Mouse (Mus musculus) embryonic facial prominence, embryonic 14.5 days (tissue): Measurements from ENCODE around the gene Ism2. TPM values are rescaled to one million over a fixed set of nuclear protein-coding genes. Genes with fewer than 3 reads are reported as not detected.

Experiments
- ATAC-seq: fragments of 200-750 bp; cut with Nextera tagmentation; 2 replicates; pipeline ENCODE4 v1.8.0; 2017; ENCODE audit warnings: low read depth, moderate number of reproducible peaks, moderate TSS enrichment
- DNase-seq: peaks from one replicate; pipeline ENCODE4 v3.0.0-alpha.2; 2015; ENCODE audit warnings: low spot score
- H3K27ac ChIP-seq: fragments of 300-500 bp; sonication (generic); replicated peaks from 2 replicates; pipeline ENCODE4 v1.5.1; 2014; ENCODE audit warnings: low read depth, mild to moderate bottlenecking, low read length, moderate library complexity
- H3K27me3 ChIP-seq: fragments of 300-500 bp; sonication (generic); replicated peaks from 2 replicates; pipeline ENCODE4 v1.6.1; 2014; ENCODE audit warnings: low read length; ENCODE audit not compliant: control insufficient read depth, insufficient read depth
- H3K36me3 ChIP-seq: fragments of 300-500 bp; sonication (generic); 2 replicates; pipeline ENCODE4 v1.6.1; 2014; ENCODE audit warnings: low read length, mixed read lengths; ENCODE audit not compliant: control insufficient read depth, insufficient read depth
- H3K4me1 ChIP-seq: fragments of 300-500 bp; sonication (generic); 2 replicates; pipeline ENCODE4 v1.6.1; 2014; ENCODE audit warnings: antibody characterized with exemption, low read length; ENCODE audit not compliant: control insufficient read depth, insufficient read depth
- H3K4me2 ChIP-seq: fragments of 300-500 bp; sonication (generic); 2 replicates; pipeline ENCODE4 v1.6.1; 2014; ENCODE audit warnings: low read depth, mild to moderate bottlenecking, low read length, moderate library complexity, mixed read lengths
- H3K4me3 ChIP-seq: fragments of 300-500 bp; sonication (generic); 2 replicates; pipeline ENCODE4 v1.5.1; 2014; ENCODE audit warnings: low read depth, mild to moderate bottlenecking, low read length
- H3K9ac ChIP-seq: fragments of 300-500 bp; sonication (generic); 2 replicates; pipeline ENCODE4 v1.6.1; 2014; ENCODE audit warnings: low read depth, mild to moderate bottlenecking, low read length, moderate library complexity, mixed read lengths
- H3K9me3 ChIP-seq: fragments of 300-500 bp; sonication (generic); 2 replicates; pipeline ENCODE4 v1.6.1; 2016; ENCODE audit warnings: low read length; ENCODE audit not compliant: control insufficient read depth
- WGBS: fragments of 180-500 bp; shearing (Covaris S2); extraction: QIAGEN DNeasy Blood & Tissue Kit; methylation state at CpG from one replicate; pipeline ENCODE4 v1.1.7; 2014; 5-methylcytosine and 5-hydroxymethylcytosine counted together
- polyA plus RNA-seq: library from polyadenylated mRNA; unstranded; fragments of >200 nt; fragmentation: Nextera tagmentation; extraction: Ambion mirVana; gene quantifications from 2 replicates; pipeline ENCODE4 v1.2.1, GENCODE M21; 2014

Ism2 gene
- 0.75 and 0.92 TPM in 2 replicates for polyA plus RNA-seq

DNA sequence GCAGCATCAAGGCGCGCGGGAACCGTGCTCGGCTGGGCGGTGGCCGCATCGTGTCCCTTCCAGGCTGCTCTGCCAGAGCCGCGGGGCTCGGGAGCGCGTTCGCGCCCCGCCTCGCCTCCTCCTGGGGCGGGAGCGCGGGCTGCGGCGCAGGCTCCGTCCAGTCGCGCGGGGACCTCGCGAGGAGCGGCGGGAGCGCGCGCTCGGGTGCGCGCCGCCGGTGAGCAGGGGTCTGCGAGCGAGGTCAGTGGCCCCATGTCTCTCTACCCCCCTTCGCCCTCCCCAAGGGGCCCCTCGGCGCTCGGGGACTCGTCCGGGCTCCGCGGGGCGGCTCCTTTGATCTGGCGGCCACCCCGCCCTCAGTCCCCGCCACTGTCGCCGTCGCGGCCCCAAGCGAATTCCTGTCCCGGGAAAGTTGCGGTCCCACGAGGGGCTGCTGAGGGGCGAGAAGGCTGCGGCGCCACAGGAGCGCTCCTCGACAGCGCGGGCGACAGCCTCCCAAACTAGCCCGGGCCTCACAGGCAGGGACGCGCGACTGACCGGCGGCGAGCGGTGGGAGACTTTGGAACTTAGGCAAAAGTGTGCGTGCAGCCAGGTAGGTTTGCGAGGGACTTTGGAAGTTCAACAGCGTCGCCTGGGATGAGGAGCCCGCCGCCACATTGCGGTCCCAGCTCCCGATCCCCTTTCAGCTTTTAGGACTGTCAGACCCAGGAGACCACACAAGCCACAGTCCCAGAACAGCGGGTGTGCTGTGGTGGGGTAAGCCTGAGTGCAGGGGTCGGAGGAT is at the start of gene Ism2:
Ism2 (minus strand) TSS at position 49 of the 784 bp plus-strand sequence.
- no peaks in the 10 kb centered on the region for H3K36me3 ChIP-seq
- ATAC-seq: peak; percentile 81
- WGBS: 2% methylated on average over 24 of the region's 86 CpGs
- 0 out of 2 replicates have a peak, but pooled peaks cover 4% of the 10 kb centered on the region for H3K4me1 ChIP-seq
- peak within 1 kb of the TSS; percentile 79 for H3K4me3 ChIP-seq
- DNase-seq: peak; percentile 35
- H3K9me3 ChIP-seq: no peaks in the 10 kb centered on the region
- peak within 1 kb of the TSS; percentile 77 for H3K9ac ChIP-seq
- H3K4me2 ChIP-seq: peak within 1 kb of the TSS; percentile 99
- peaks cover 20% of the 10 kb centered on the region for H3K27me3 ChIP-seq
- H3K27ac ChIP-seq: no peak within 1 kb of the TSS

DNA sequence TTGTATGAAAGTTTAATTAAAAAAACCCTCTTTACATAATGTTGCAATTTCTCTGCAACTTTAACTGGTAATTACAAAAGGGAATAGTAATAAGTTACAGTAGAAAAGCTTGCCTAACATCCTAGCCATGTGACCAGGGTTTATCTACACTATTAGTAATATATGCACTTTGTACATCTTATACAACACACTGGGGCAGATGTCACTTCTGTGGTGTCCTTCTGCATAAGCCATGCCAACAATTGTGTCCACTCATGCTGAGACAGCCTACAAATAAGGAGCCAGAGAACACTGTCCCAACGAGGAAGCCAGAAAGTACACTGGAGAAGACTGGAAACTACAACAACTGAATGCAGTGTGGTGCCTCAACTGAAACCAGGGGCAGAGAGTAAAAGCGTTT is 48.5 kb upstream of the Ism2 start:
- Histone ChIP-seq H3K36me3 (peaks cover 32% of the 10 kb centered on the region; the same call in 1 of the 2 replicates), H3K4me2 (no peak overlapping the region)

DNA sequence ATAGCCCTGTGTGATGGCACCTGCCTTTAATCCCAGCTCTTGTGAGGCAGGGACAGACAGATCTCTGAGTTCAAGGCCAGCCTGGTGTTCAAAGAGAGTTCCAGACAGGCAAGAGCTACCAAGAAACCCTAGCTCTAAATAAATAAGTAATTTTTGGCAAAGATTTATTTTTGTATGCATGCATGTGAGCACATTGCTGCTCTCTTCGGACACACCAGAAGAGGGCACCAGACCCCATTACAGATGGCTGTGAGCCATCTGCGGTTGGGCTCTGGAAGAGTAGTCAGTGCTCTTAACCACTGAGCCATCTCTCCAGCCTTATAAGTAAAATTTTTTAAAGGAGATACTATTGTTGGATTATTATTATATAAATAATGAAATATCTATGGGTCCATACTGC is 48.0 kb upstream of the Ism2 start:
- H3K4me3 ChIP-seq: no peak overlapping the region
- peaks cover 32% of the 10 kb centered on the region; the same call in 1 of the 2 replicates for H3K36me3 ChIP-seq
- no peak overlapping the region for H3K27ac ChIP-seq
- no peak overlapping the region for H3K4me2 ChIP-seq
- no peaks in the 10 kb centered on the region for H3K27me3 ChIP-seq
- ATAC-seq (no peak), DNase-seq (no peak)
- no peaks in the 10 kb centered on the region for H3K9me3 ChIP-seq
- no peaks in the 10 kb centered on the region for H3K4me1 ChIP-seq
- WGBS: 92% methylated on average over 2 of the region's 2 CpGs
- H3K9ac ChIP-seq: no peak overlapping the region

More for the DNA sequence above, 48.5 kb upstream of the Ism2 start:
- DNase-seq: no peak
- Histone ChIP-seq H3K9ac (no peak overlapping the region), H3K4me1 (no peaks in the 10 kb centered on the region), H3K9me3 (no peaks in the 10 kb centered on the region), H3K4me3 (no peak overlapping the region), H3K27me3 (no peaks in the 10 kb centered on the region), H3K27ac (no peak overlapping the region)
- WGBS: 76% methylated on average over 2 of the region's 2 CpGs
- ATAC-seq: no peak

DNA sequence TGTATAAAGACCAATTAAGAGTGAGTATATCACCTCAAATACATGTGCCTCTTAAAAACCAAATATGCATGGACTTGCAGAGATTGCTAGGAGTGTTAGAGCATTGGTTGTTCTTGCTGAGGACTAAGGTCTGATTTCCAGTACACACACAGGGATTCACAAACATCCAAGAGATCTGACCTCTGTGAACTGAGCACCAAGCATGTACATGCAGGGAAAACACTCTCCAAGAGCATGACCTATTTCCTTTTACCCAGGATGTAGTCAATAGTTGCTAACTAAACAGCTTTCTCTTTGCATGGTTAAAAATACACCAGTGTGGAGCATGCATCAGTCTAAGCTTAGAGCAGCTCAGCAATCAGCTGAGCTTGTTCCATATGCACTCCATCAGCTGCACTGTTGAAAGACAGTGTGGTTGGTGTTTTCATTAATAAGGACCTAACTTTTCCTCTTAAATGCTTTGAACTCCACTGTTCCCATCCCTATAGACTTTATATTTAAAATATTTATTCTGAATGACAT is 43.6 kb upstream of the Ism2 start:
- Histone ChIP-seq H3K4me1 (no peaks in the 10 kb centered on the region), H3K27me3 (no peaks in the 10 kb centered on the region), H3K4me2 (no peak overlapping the region), H3K36me3 (peaks cover 38% of the 10 kb centered on the region; the same call in 1 of the 2 replicates), H3K9ac (no peak overlapping the region), H3K27ac (no peak overlapping the region), H3K4me3 (no peak overlapping the region), H3K9me3 (no peaks in the 10 kb centered on the region)
- ATAC-seq (no peak), DNase-seq (no peak)

- WGBS: 79% methylated on average over 4 of the region's 4 CpGs
- no peaks in the 10 kb centered on the region for H3K4me1 ChIP-seq
- H3K4me2 ChIP-seq: no peak overlapping the region
- H3K9me3 ChIP-seq: no peaks in the 10 kb centered on the region
- DNase-seq: no peak
- no peaks in the 10 kb centered on the region for H3K27me3 ChIP-seq
- H3K36me3 ChIP-seq: peaks cover 13% of the 10 kb centered on the region; the same call in 1 of the 2 replicates
- no peak overlapping the region for H3K9ac ChIP-seq
- no peak for ATAC-seq
- H3K27ac ChIP-seq: no peak overlapping the region
- no peak overlapping the region for H3K4me3 ChIP-seq
Observed at GRCm38 (mm10) chr12:87338082-87338481, 38.6 kb upstream of the Ism2 start.

- Histone ChIP-seq H3K4me2 (no peak overlapping the region), H3K4me1 (no peaks in the 10 kb centered on the region), H3K36me3 (peaks cover 9% of the 10 kb centered on the region; the same call in 1 of the 2 replicates), H3K9me3 (no peaks in the 10 kb centered on the region), H3K27ac (no peak overlapping the region), H3K4me3 (no peak overlapping the region), H3K27me3 (no peaks in the 10 kb centered on the region), H3K9ac (no peak overlapping the region)
- DNase-seq (peak; percentile 26), ATAC-seq (no peak)
- WGBS: 29% methylated on average over 2 of the region's 2 CpGs
Observed at GRCm38 (mm10) chr12:87334886-87335285, 35.4 kb upstream of the Ism2 start.

DNA sequence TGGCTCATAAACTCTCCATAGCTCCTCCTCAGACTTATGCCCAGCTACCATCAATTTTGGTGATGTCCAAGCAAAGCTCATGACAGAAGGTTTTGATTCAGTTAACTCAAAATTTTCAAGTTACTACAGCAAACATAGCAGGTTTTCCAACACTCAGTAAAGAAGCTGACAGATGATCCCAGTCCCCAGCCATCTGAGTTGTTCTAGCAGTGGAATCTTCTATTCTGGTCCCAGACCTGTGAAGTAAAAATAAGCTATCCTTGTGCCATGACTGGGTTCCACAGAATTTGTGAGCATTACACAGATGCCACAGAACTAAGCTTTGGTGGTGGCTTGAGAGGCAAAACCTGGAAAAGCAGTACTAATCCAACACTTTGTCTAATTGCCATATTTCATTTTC is 34.3 kb upstream of the Ism2 start:
- no peak for DNase-seq
- no peak for ATAC-seq
- Histone ChIP-seq H3K4me1 (no peaks in the 10 kb centered on the region), H3K9ac (no peak overlapping the region), H3K4me3 (no peak overlapping the region), H3K9me3 (no peaks in the 10 kb centered on the region), H3K4me2 (no peak overlapping the region), H3K27me3 (no peaks in the 10 kb centered on the region), H3K36me3 (0 out of 2 replicates have a peak, but pooled peaks cover 6% of the 10 kb centered on the region), H3K27ac (no peak overlapping the region)

GRCm38 (mm10) chr12:87332511-87332910 is 33.0 kb upstream of the Ism2 start:
- H3K4me2 ChIP-seq: no peak overlapping the region
- no peaks in the 10 kb centered on the region for H3K4me1 ChIP-seq
- 77% methylated on average over 4 of the region's 4 CpGs for WGBS
- no peak overlapping the region for H3K9ac ChIP-seq
- no peak overlapping the region for H3K4me3 ChIP-seq
- H3K36me3 ChIP-seq: no peaks in the 10 kb centered on the region
- no peaks in the 10 kb centered on the region for H3K27me3 ChIP-seq
- no peak overlapping the region for H3K27ac ChIP-seq
- H3K9me3 ChIP-seq: no peaks in the 10 kb centered on the region
- no peak for ATAC-seq
- DNase-seq: no peak

DNA sequence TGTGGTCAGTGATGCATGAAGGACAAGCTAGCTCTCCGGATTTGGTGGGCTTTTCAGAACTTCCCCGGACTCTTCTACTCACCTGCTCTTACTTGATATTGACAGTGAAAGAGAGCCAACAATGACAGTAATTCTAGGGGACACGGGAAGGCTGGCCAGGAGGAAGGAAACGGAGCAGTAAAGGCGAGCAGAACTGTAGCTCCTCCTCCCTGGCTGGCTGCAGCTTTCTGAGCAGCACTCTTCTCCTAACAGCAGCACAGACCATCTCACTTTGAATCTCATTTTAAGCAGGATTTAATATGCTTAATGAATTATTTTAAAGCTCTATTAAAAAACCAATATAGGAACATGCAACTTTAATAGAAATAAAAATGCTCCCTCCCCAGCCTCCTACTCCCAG is 32.4 kb upstream of the Ism2 start:
- DNase-seq (no peak), ATAC-seq (no peak)
- Histone ChIP-seq H3K27me3 (no peaks in the 10 kb centered on the region), H3K9me3 (no peaks in the 10 kb centered on the region), H3K9ac (no peak overlapping the region), H3K36me3 (no peaks in the 10 kb centered on the region), H3K4me3 (no peak overlapping the region), H3K4me1 (no peaks in the 10 kb centered on the region), H3K27ac (no peak overlapping the region), H3K4me2 (no peak overlapping the region)
- WGBS: 42% methylated on average over 5 of the region's 5 CpGs
